Mouse (Mus musculus): ENCODE results near the gene Bzw2.

DNA sequence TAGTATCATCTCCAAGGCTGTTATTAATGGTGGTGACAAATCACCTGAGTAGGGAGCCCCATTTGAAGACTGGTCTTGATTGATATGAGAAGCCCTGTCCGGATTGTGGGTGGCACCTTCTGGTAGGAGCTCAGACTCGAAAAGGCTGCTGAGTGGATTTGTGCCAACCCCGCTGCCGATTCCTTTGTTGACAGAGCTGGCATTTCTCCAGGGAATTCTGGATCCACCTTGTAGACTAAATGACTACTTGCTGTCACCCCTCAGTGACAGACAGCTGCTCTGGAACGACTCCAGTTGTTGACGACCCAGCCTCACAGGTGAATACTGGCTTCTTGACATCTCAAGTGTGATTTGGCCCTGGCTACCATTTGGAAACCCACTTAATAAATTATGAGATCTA is 68.7 kb downstream of the Bzw2 start:
- TF ChIP-seq CTCF (conservative IDR thresholded peaks at IDR 0.05; ENCODE audit: low read length): no peak
- no peak for TF ChIP-seq NANOG (IDR thresholded peaks at IDR 0.05; ENCODE audit: borderline replicate concordance, low read length)

Measured in E14TG2a.4 (cell line).